Mouse (Mus musculus) hindbrain, embryonic 14.5 days (tissue): ENCODE data around the gene Foxd2. TPM values are rescaled to one million over a fixed set of nuclear protein-coding genes. Genes with fewer than 3 reads are reported as not detected.

Experiments used
- ATAC-seq: fragments of 200-750 bp; cut with Nextera tagmentation; 2 replicates; pipeline ENCODE4 v1.8.0; 2017; ENCODE audit warnings: moderate number of reproducible peaks, mild to moderate bottlenecking, moderate TSS enrichment, moderate library complexity; ENCODE audit not compliant: low FRiP score
- DNase-seq: peaks from one replicate; pipeline ENCODE4 v3.0.0-alpha.2; 2015; ENCODE audit warnings: low spot score
- H3K27ac ChIP-seq: fragments of 300-500 bp; sonication (generic); 2 replicates; pipeline ENCODE4 v1.5.1; 2014; ENCODE audit warnings: mild to moderate bottlenecking, moderate library complexity
- H3K27me3 ChIP-seq: fragments of 300-500 bp; sonication (generic); 2 replicates; pipeline ENCODE4 v1.6.1; 2014; ENCODE audit warnings: mild to moderate bottlenecking, low read length, mixed read lengths; ENCODE audit not compliant: control insufficient read depth, insufficient read depth
- H3K36me3 ChIP-seq: fragments of 300-500 bp; sonication (generic); replicated peaks from 2 replicates; pipeline ENCODE4 v1.6.1; 2014; ENCODE audit not compliant: control insufficient read depth, insufficient read depth
- H3K4me1 ChIP-seq: fragments of 300-500 bp; sonication (generic); replicated peaks from 2 replicates; pipeline ENCODE4 v1.6.1; 2014; ENCODE audit warnings: antibody characterized with exemption, low read length, mixed read lengths; ENCODE audit not compliant: control insufficient read depth, insufficient read depth
- H3K4me2 ChIP-seq: fragments of 300-500 bp; sonication (generic); replicated peaks from 2 replicates; pipeline ENCODE4 v1.6.1; 2014; ENCODE audit warnings: mild to moderate bottlenecking, moderate library complexity
- H3K4me3 ChIP-seq: fragments of 300-500 bp; sonication (generic); replicated peaks from 2 replicates; pipeline ENCODE4 v1.5.1; 2014; ENCODE audit warnings: mild to moderate bottlenecking, low read length
- H3K9ac ChIP-seq: fragments of 300-500 bp; sonication (generic); 2 replicates; pipeline ENCODE4 v1.6.1; 2014
- H3K9me3 ChIP-seq: fragments of 300-500 bp; sonication (generic); 2 replicates; pipeline ENCODE4 v1.6.1; 2016; ENCODE audit warnings: low read length; ENCODE audit not compliant: control insufficient read depth
- WGBS: fragments of 180-500 bp; shearing (Covaris S2); extraction: QIAGEN DNeasy Blood & Tissue Kit; methylation state at CpG from one replicate; pipeline ENCODE4 v1.1.7; 2014; 5-methylcytosine and 5-hydroxymethylcytosine counted together
- polyA plus RNA-seq: library from polyadenylated mRNA; unstranded; fragments of >200 nt; fragmentation: Nextera tagmentation; extraction: Ambion mirVana; gene quantifications from 2 replicates; pipeline ENCODE4 v1.2.1, GENCODE M21; 2014

Gene Foxd2
- polyA plus RNA-seq, 1 experiment from 2014 or later: not detected

GRCm38 (mm10) chr4:114882232-114882631 lies 26.4 kb downstream of the Foxd2 start:
- Histone ChIP-seq H3K9me3 (no peaks in the 10 kb centered on the region), H3K27ac (no peak overlapping the region), H3K4me3 (no peak overlapping the region), H3K9ac (no peak overlapping the region), H3K27me3 (no peaks in the 10 kb centered on the region), H3K4me1 (no peaks in the 10 kb centered on the region), H3K4me2 (no peak overlapping the region), H3K36me3 (no peaks in the 10 kb centered on the region)
- 59% methylated on average over 1 of the region's 1 CpGs for WGBS
- no peak for ATAC-seq
- no peak for DNase-seq

- Histone ChIP-seq H3K4me3 (no peak overlapping the region), H3K9me3 (no peaks in the 10 kb centered on the region), H3K27me3 (no peaks in the 10 kb centered on the region), H3K4me2 (no peak overlapping the region), H3K9ac (no peak overlapping the region), H3K4me1 (no peaks in the 10 kb centered on the region), H3K36me3 (no peaks in the 10 kb centered on the region), H3K27ac (no peak overlapping the region)
- DNase-seq: no peak
- ATAC-seq: peak; percentile 51; the same call in 1 of the 2 replicates
- 31% methylated on average over 8 of the region's 8 CpGs for WGBS
Observed at GRCm38 (mm10) chr4:114876441-114876972, 32.2 kb downstream of the Foxd2 start.

DNA sequence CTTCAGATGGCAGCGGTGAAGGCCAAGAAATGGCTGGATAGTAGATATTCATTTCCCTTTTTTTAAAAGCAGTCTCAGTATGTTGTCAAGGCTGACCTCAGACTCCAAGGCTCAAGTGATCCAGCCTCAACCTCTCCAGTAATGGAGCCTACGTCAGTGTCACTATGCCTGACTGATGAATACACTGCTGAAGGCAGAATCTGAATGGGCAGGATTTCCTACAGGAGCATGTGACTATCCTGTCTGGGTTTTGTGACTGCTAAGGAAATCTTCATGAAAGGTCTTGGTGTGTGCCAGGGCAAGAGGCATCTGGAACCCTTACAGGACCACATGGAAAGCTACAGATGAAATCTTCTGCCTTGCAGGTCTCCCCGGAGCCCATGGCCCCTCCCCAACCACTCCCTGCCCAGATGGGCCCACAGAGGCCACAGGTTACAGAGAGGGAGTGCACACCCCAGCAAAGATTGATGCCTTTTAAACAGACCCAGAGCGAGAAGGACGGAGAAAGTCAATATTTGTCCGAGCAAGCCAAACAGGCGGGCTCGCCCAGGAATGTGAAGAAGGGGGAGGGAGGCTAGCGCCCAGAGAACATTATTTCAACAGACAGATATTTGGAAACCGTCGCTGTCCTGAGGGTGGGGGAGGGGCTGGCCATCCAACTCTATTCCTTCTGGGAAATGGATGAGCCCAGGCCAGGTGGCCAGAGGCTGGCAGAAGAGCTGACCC lies 38.7 kb downstream of the Foxd2 start:
- Histone ChIP-seq H3K27ac (no peak overlapping the region), H3K4me1 (no peaks in the 10 kb centered on the region), H3K36me3 (no peaks in the 10 kb centered on the region), H3K9me3 (no peaks in the 10 kb centered on the region), H3K4me3 (no peak overlapping the region), H3K27me3 (0 out of 2 replicates have a peak, but pooled peaks cover 2% of the 10 kb centered on the region), H3K9ac (no peak overlapping the region), H3K4me2 (no peak overlapping the region)
- no peak for ATAC-seq
- no peak for DNase-seq
- 61% methylated on average over 11 of the region's 11 CpGs for WGBS

DNA sequence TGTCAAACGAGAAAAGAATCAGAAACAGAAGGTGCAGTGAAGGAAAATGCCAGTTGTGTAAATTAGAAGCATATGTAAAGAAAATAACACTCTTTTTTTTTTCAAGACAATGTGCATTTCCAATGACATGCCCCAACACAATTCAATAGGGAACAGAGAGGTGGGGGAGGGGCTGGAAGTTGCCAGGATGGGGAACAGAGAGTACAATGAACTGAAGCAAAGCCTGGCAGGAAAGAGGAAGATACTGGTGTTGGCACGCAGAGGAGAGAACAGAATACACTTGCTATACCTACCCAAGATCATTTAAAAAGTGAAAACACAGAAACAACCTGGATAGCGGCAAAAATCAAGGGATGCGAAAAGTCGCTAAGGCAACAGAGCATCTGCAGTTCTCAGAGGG lies 45.5 kb downstream of the Foxd2 start:
- Histone ChIP-seq H3K27ac (no peak overlapping the region), H3K36me3 (no peaks in the 10 kb centered on the region), H3K4me2 (no peak overlapping the region), H3K9me3 (no peaks in the 10 kb centered on the region), H3K27me3 (0 out of 2 replicates have a peak, but pooled peaks cover under 1% of the 10 kb centered on the region), H3K4me1 (no peaks in the 10 kb centered on the region), H3K4me3 (no peak overlapping the region), H3K9ac (no peak overlapping the region)
- no peak for DNase-seq
- WGBS: 75% methylated on average over 5 of the region's 5 CpGs
- no peak for ATAC-seq

DNA sequence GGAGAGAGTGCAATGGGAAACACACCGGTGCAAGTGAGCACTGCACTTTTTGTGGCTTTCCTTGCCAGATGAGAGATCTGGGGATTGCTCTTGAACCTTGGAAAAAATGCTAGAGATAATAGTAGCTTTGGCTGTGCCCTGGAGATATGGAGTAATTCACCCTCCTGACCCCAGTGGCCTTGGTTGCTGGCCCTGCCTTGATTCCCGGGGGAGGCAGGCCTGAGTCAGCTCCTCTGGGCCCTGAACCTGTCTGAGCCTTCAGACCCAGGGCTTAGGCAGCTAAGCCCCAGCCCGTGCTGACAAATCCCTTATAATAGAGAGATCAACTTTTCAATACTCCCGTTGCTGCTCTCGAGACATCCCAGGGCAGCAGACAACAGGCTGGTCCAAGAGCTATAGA lies 50.2 kb downstream of the Foxd2 start:
- no peaks in the 10 kb centered on the region for H3K36me3 ChIP-seq
- no peak overlapping the region for H3K27ac ChIP-seq
- no peak overlapping the region for H3K9ac ChIP-seq
- DNase-seq (no peak), ATAC-seq (no peak)
- WGBS: 52% methylated on average over 5 of the region's 5 CpGs
- H3K4me2 ChIP-seq: no peak overlapping the region
- no peaks in the 10 kb centered on the region for H3K4me1 ChIP-seq
- no peaks in the 10 kb centered on the region for H3K9me3 ChIP-seq
- no peaks in the 10 kb centered on the region for H3K27me3 ChIP-seq
- H3K4me3 ChIP-seq: no peak overlapping the region

Other genes starting within 250 kb of the Foxd2 start
- gene Gm12830, start 87.2 kb downstream of the Foxd2 start, polyA plus RNA-seq: not detected in 2 replicates
- gene Foxe3, start 17.1 kb upstream of the Foxd2 start, polyA plus RNA-seq: not detected in 2 replicates
- gene Cmpk1, start 78.4 kb upstream of the Foxd2 start, polyA plus RNA-seq: 227 and 244 TPM in 2 replicates
- 2.9 and 3.6 TPM in 2 replicates for gene Stil, start 91.3 kb upstream of the Foxd2 start, polyA plus RNA-seq
- 5.6 and 7.4 TPM in 2 replicates for gene Tal1, start 147.6 kb upstream of the Foxd2 start, polyA plus RNA-seq
- gene Pdzk1ip1, start 179.8 kb upstream of the Foxd2 start, polyA plus RNA-seq: 3.0 and 3.7 TPM in 2 replicates
- gene Cyp4x1, start 225.4 kb upstream of the Foxd2 start, polyA plus RNA-seq: 10.2 and 11.5 TPM in 2 replicates